Mouse (Mus musculus): ENCODE data around the gene S100a16. TPM values are rescaled to one million over a fixed set of nuclear protein-coding genes. Genes with fewer than 3 reads are reported as not detected.
A peak's percentile ranks its signal among the peaks of the same experiment; 100 is the strongest.

The S100a16 gene
- 136 and 139 TPM in 2 replicates for polyA plus RNA-seq (2015; fragmentation: Nextera tagmentation; extraction: Ambion mirVana)

GRCm38 (mm10) chr3:90537141-90537904 lies at the start of gene S100a16:
Gene S100a16 (plus strand): TSS chr3:90537254.
- no peak for DNase-seq (ENCODE audit: low spot score)

- no peak for DNase-seq (ENCODE audit: low spot score)
Observed at GRCm38 (mm10) chr3:90488576-90488975, 48.5 kb upstream of the S100a16 start.

GRCm38 (mm10) chr3:90490696-90491256 lies 46.3 kb upstream of the S100a16 start, which contains the start of gene Snapin:
Gene Snapin (minus strand): TSS chr3:90491033.
- DNase-seq (ENCODE audit: low spot score) = peak; percentile 95

- DNase-seq (ENCODE audit: low spot score) = peak; percentile 40
Observed at GRCm38 (mm10) chr3:90491350-90491749, 45.7 kb upstream of the S100a16 start.

GRCm38 (mm10) chr3:90493831-90494540 lies 43.1 kb upstream of the S100a16 start:
- DNase-seq (ENCODE audit: low spot score) = no peak

- DNase-seq (ENCODE audit: low spot score) = no peak
Observed at GRCm38 (mm10) chr3:90495850-90496525, 41.1 kb upstream of the S100a16 start.

GRCm38 (mm10) chr3:90497597-90497996 lies 39.5 kb upstream of the S100a16 start:
- no peak for DNase-seq (ENCODE audit: low spot score)

GRCm38 (mm10) chr3:90503444-90503843 lies 33.6 kb upstream of the S100a16 start:
- no peak for DNase-seq (ENCODE audit: low spot score)

GRCm38 (mm10) chr3:90505216-90505615 lies 31.8 kb upstream of the S100a16 start:
- no peak for DNase-seq (ENCODE audit: low spot score)

- DNase-seq (ENCODE audit: low spot score) = no peak
Observed at GRCm38 (mm10) chr3:90506362-90506761, 30.7 kb upstream of the S100a16 start.

GRCm38 (mm10) chr3:90508287-90508949 lies 28.6 kb upstream of the S100a16 start:
- no peak for DNase-seq (ENCODE audit: low spot score)

GRCm38 (mm10) chr3:90508950-90509746 lies 27.9 kb upstream of the S100a16 start, which contains the start of gene Chtop:
Gene Chtop (minus strand): TSS chr3:90509498.
- peak; percentile 99 for DNase-seq (ENCODE audit: low spot score)

- no peak for DNase-seq (ENCODE audit: low spot score)
Observed at GRCm38 (mm10) chr3:90509747-90510123, 27.3 kb upstream of the S100a16 start.

- no peak for DNase-seq (ENCODE audit: low spot score)
Observed at GRCm38 (mm10) chr3:90512276-90512675, 24.8 kb upstream of the S100a16 start.

GRCm38 (mm10) chr3:90512948-90513642 lies 24.0 kb upstream of the S100a16 start:
- DNase-seq (ENCODE audit: low spot score) = no peak

GRCm38 (mm10) chr3:90513796-90514590 lies 23.1 kb upstream of the S100a16 start, which contains the start of the genes S100a1 and S100a13:
Gene S100a1 (minus strand): TSS chr3:90514392.
Gene S100a13 (plus strand): TSS chr3:90514435.
- DNase-seq (ENCODE audit: low spot score) = no peak

GRCm38 (mm10) chr3:90514691-90515090 lies 22.4 kb upstream of the S100a16 start:
- peak; percentile 48 for DNase-seq (ENCODE audit: low spot score)

- DNase-seq (ENCODE audit: low spot score) = no peak
Observed at GRCm38 (mm10) chr3:90515242-90515641, 21.8 kb upstream of the S100a16 start.

- DNase-seq (ENCODE audit: low spot score) = no peak
Observed at GRCm38 (mm10) chr3:90515789-90516188, 21.3 kb upstream of the S100a16 start.
